Mouse (Mus musculus): ENCODE measurements at regions not wholly inside any gene's neighbourhood (a gene's known extent, or its start where the extent isn't known, plus 50 kb on each side); places are given as distances from the start of the nearest gene placed in this dataset.

DNA sequence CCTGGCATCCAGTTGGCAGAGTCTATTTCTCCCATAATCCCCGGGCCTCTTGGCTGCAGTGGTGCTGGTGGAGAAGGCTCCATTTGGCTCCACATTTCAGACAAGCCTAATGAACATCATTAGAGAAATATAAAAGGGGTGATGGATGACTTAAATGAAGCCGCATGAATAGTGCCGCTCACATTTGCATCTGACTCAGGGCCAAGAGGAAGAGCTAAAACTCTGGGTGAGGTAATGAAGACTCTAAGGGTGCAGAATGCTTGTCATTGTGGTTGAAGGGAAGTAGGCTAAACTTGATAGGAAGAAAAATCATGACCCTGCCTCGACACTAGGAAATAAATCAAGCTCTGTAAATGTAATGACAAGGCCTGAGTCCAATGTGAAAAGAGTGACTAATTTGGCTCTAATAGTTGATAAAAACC, 298.3 kb upstream of the Gm21798 start:
- no peak for DNase-seq (ENCODE audit: low read depth, low spot score)

DNA sequence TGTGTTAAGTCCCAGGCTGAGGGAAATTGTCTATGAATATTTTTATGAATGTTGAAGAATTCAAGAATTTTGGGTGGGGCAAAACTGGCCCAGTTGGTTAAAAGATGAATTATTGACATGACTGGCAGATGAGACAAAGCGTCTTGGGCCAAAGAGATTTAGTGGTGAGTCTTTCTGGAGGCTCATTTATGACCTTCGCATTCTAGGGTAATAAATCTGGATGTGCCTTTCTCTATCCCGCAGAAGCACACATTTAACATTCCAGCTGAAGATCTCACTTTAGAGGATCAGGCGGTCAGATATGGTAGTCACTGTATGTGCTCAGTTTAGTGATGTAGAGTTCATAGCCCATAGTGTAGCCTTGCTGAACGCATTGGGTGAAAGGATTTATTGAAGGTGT, 296.9 kb upstream of the Gm21798 start:
- no peak for DNase-seq (ENCODE audit: low read depth, low spot score)

DNA sequence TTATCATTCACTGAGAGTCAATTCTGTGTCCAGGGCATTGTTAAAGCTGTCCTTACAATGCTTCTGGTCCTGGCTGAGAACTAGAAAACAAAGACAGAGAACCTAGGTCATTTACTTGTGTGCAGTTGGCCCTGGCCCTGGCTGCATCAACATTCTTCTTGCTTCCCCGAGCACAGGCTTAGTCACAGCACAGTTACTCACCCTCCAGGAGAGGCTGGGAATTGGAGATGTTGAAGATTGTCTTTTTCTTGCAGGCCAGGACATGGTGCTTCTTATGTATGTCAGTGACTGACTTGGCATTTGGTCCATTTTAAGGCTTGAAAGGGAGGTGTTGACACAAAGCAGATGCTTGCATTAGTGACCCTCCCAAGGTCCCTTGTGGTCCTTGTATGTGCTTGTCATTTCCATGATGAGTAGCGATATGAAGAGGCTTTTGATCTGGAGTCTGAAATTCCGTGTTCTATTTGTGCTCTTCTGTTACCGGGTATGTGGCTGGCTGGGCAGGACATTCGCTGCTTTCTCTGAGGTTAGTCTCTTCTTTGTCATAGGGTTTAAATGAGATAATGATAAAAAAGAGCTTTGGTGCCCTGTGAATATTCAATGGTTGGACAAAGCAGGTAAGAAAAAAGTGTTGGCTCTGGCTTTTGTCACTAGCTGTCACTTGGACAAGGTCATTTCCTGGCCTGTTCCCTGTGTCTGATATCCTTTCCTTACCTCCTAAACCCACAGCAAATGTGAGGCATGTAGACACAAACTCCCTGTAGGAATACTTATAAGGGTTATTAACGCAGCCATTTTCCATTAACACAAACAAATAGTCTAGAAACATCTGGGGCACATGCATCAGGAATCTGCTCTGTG, 285.0 kb upstream of the Gm21798 start:
- no peak for DNase-seq (ENCODE audit: low read depth, low spot score)

DNA sequence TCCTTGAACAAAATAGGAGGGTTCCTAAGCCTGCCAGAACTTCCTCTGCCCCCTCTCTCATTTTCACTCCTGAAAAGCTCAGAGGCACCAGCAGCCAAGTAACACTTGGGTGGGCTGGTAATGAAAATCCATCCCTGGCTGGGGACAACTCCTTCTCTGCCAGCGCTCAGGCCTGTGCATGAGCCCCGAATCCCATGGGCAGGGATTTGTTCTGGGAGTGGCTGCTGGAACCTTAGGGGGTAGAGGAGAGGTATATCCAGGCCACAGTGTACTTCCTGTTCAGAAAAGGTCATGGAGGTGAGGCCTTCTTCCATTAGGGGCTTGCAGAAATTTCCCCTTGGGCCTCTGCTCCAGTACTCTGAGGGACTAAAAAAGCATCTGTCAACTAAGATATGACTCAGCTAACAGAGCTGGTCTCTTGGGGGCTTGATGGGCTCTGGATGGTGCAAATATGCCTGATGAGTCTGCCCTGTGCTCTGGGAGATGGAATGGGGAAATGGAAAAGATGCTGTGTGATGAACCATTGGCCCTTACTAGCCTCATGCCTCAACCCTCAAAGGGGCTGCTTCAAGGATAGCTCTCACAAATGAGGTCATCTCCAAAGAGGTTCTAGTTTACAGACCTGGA, 284.2 kb upstream of the Gm21798 start:
- no peak for DNase-seq (ENCODE audit: low read depth, low spot score)

DNA sequence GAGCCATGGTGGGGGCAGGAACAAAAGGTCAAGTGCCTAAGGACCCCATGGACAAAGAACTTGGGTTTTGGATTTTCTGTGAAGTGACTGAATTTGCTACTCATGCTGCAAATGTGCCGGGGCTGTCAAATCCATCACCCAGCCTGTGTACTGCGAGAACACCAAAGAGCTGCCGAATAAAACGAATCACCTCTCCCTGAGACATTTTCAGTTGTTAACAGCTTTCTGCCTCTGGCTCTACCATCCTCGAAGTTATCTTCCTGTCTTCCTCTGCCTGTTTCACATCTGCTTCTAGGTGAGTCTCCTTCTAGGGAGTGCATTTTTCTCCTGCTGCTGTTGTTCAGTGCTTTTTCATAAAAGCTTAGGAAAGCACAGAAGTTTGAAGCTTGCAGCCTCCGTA, 283.3 kb upstream of the Gm21798 start:
- no peak for DNase-seq (ENCODE audit: low read depth, low spot score)

DNA sequence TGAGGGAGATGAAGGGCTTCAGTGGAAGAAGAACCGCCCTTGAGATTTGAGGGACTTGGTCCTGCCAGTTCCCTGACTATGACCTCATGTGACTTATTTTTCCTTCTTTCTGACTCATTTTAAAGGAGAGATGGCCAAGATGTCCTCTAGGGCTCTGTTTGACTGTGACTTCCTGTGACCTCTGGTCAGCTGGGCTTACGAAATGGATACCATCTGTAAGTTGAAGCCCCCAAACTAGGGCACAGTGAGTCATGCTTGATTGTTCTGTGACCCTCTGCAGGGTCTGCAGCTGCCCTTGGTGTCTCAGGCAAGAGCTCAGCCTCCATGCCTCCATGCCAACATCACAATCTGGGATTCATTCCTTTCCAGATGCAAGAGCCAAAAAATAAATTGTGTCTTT, 282.3 kb upstream of the Gm21798 start:
- DNase-seq (ENCODE audit: low read depth, low spot score): no peak

DNA sequence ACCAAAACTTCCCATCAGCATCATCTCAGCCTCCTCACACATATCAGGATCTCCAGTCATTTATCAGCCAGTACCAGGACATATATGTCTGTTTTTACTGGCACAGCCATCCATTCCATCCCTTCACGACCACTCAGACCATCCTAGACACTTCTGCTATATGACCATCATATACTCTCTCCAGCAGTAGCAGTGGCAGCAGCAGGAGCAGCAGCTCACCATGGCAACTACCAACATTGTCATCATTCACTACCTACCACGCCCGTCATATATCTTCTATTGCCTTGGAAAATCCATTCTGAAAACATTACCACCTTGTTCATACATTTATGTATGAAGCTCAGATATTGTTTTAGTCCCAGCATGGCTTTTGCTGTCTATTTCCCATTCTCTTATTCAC, 276.1 kb upstream of the Gm21798 start:
- no peak for DNase-seq (ENCODE audit: low read depth, low spot score)

DNA sequence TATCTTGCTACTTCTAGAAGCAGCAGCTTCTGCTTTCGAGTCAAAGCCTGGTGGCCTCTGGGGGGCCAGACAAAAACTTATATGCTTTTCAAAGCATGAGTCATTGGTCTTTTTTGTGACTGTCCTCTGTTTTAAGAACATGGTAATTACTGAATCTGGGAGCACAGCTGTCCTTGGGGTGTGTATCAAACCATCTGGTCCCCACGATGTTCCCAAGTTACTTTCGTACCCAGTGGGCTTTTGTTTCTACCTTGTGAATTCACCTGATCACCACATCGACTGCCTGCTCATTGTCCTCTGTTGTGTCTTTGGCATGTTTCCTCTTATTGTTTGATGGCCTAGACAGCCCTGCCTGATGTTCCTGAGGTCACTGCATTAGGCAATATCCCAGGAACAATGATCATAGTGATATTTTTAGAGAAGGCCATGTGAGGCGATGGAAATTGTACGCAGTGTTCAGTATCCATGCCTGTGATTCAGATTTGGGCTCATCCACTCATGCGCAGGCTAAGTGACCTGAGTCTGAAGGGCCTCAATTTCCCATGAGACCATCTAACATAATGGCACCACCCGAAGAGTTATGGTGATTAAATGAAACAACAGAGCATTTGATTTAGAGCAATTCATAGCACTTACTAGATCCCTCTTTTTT, 275.1 kb upstream of the Gm21798 start:
- no peak for DNase-seq (ENCODE audit: low read depth, low spot score)

DNA sequence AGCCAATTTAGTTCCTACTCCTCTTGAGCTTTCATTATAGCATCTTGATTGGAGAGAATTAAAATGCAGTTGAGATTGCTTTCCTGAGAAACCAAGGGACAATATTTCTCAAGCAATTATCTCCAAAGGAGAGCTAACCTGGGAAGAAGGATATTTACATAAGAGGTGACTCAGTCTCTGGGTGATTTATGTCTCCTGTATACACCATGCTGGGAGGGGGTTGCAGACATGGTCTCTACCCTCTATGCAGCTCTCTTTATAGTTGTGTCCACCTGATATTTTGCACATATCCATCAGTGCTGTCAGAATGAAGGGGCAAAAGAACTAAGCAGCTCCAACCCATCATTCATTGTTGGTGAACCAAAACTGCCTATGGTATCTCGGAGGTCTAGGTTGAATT, 274.6 kb upstream of the Gm21798 start:
- no peak for DNase-seq (ENCODE audit: low read depth, low spot score)

DNA sequence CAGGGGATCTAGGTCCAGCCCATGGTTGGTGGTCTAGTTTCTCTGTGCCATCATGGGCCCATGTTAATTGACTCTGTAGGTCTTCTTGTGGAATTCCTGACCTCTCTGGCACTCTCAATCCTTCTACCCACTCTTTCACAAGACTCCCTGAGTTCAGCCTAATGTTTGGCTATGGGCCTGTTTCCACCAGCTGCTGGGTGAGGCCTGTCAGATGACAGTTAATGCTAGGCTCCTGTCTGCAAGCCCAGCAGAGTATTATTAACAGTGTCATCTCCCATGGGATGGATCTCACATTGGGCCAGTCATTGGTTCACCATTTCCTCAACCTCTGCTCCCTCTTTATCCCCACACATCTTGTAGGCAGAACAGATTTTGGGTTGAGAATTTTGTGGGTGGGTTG, 271.5 kb upstream of the Gm21798 start:
- no peak for DNase-seq (ENCODE audit: low read depth, low spot score)

DNA sequence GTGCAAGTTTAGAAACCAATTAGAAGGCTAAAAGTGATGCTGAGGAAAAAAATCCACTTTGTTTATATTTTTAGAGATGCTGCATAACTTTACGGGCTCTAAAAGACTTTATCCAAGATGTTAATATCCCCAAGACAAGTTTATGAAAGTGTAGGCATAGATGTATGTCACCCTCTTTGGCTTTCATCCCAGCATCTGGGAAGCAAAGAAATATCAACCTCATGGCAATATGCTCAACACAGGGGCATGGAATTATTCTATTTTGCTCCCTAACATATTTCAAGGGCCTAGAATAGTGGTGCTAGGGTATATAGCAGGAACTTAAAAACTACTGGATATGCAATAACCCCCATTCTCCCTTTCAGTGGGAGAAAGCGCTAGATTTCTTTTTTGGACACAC, 260.0 kb upstream of the Gm21798 start:
- DNase-seq (ENCODE audit: low read depth, low spot score): no peak

DNA sequence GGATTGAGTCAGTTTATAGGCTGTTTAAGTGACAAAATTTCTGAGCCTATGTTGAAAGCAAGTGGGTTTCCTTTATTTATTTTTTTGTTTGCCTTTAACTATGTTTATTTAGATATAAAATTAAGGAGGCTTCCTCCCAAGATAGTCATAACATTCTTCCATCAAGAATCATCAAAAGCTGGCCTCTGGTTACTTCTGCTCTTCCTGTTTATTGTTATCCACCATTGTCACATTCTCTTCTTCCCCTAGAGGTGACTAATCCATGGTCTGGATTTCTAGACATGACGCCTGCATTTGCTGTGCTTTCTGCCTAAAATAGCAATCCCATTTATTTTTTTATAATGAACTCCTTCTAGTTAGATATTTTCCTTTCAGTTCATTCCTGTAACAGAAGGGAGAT, 259.3 kb upstream of the Gm21798 start:
- no peak for DNase-seq (ENCODE audit: low read depth, low spot score)

DNA sequence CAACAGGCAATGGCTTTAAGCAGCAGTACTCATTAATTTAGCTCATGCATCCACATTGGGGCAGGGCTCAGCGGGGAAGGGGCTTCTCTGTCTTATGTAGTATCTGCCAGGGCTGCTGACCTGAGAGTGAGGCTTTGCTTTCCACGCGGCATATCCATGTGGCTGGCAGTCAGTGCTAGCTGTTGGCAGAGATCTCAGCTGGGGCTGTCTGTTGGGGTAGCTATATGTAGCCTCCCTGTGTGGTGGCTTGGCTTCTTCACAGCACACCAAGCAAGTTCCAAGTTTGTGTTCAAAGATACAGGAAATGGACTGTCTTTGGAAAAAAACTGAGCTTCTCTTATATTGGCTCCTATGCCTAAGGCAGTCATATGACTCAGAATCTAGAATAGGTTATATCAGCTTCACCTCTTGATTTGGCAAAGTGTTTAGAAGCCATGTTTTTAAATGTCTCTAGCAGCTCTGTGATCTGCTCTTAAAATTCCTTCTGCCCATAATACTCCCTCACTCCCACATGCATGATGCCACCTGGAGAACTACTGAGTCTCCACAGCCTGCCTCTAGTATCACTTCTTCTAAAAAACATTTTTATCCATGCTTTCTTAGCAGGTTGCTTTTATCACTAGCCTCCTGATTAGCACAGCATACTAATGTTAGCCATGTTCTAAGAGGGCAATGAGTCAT, 254.9 kb upstream of the Gm21798 start:
- DNase-seq (ENCODE audit: low read depth, low spot score): peak; percentile 85

DNA sequence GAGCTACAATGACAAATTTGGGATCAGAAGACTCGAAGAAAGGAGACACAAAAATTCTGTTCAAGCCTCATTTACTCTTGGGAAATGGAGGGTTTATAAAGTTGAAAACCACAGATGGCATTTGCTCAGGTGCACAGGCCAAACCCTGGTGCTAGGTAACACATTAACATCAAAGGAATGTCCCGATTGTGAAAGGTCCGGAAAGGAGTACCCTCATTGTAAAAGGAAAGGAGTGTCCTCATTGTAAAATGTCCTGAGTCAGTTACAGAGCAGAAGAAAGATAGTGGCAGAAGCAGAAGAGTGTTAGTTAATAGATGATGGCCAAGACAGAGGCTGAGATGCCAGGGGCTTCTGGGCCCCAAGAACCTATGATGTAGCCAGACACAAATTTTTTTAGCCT, 252.8 kb upstream of the Gm21798 start:
- no peak for DNase-seq (ENCODE audit: low read depth, low spot score)

DNA sequence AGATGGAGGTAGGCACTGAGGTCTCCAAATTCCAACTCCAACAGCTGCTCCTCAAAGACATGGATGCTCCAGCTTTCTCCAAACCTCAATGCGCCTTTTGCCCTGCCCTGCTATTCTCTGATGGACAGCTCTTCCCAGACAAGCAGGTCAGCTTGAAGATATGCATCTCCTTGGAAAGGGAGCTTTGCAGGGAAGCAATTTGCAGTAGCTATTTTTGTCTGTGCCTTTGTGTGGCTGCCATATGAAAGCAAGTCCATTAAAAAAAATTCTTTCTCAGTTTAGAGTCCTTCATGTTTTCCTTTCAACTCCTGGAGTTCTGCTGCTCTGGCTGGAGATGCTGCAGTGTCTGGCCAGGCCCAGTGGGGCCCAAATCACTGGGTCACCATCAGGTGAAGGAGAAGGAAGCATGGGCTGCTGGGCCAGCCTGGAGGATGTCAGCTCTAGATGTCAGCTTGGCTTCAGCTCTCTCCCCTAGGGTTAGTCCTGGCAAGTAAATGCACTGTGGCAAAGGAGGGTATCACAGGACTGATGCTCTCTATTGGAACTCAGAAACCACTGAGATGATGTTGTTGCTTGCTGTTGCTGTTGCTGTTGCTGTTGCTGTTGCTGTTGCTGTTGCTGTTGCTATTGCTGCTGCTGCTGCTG, 240.5 kb upstream of the Gm21798 start:
- DNase-seq (ENCODE audit: low read depth, low spot score): no peak

DNA sequence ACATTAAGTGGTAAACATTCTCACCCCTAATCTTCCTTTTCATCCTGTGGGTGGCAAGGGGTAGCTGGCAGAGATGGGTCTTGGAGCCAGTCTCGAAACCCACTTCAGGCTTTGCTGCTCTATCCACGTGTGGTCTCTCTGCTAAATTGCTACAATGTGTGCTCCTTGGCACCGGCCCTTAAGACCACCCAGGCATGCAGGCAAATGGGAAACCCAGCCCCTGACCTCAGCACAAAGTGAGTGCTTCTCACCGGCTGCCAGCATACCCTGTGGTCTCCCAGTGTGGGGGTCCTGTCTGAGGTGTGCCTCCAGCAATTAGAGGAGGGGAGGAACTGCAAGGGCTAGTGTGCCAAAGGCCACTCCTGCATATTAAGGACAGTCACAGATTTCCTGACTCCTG, 238.5 kb upstream of the Gm21798 start:
- DNase-seq (ENCODE audit: low read depth, low spot score): no peak

DNA sequence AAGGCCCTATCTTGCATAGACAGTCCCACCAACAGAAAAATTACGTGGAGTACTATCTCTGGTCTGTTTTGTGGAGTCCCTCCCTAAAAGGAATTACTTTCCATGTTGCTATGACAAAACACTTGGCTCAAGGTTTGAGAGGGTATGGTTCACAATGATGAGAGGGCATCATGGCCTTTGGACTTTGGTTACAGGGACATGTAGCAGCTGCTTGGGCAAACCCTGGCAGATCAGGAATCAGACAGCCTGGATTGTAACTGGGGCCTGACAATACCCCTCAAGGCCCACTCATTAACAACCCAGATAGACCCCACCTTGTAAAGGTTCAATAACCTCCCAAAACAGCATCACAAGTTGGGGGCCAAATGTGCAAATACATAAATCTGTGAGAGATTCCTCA, 237.0 kb upstream of the Gm21798 start:
- DNase-seq (ENCODE audit: low read depth, low spot score): no peak

DNA sequence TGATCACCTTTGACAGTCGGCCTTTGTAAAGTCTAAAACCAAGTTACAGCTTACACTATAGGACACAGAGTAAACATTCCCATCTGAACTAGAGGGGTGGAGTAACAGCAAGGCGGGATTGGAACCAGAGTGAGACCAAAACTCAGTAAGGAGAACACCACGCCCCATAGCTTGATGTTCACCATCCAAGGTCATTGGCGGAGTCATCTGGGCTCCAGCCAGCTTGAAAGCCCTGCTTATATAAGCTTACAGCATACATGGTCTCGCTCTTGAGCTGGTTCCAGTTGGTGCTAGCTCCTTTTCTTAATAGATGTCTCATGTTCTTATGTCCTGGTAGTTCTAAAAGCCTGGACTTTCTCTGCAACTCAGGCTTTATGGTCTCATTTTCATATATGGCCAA, 236.4 kb upstream of the Gm21798 start:
- no peak for DNase-seq (ENCODE audit: low read depth, low spot score)

DNA sequence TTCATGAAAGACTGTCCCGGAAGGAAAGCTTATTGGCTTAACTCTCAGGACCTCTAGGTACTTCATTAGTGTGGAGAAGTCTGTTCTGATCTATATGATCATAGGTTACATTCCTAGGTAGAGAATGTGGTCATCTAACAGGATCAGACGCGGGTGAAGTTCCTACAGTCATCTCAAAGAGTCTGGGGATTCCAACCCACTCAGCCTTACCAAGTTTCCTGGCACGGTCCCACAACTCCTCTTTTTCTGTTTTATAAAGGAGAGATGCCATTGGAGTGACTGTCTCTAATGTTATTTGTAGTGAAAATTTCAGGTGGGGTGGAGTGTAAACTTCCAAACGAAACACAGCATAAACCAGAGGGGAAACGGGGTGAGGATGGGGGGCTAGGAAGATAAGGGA, 233.4 kb upstream of the Gm21798 start:
- DNase-seq (ENCODE audit: low read depth, low spot score): no peak

DNA sequence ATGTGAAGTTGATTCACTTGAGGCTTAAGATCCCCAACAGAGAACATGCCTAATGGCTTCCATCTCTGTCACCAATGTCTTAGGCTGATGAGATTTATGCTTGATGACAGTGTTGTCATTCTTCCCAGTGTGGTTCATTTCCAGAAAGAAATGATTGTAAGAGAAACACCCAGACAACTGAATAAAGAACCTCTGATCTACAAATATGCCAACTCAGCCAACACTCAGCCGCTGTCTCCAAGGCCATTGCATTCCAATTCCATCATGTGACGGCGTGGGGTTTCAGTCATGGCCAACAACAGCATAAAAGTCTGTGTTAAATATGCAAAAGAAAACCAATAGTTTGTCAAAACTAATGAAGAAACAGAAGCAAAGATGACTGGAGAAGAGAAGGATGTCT, 230.7 kb upstream of the Gm21798 start:
- no peak for DNase-seq (ENCODE audit: low read depth, low spot score)

DNA sequence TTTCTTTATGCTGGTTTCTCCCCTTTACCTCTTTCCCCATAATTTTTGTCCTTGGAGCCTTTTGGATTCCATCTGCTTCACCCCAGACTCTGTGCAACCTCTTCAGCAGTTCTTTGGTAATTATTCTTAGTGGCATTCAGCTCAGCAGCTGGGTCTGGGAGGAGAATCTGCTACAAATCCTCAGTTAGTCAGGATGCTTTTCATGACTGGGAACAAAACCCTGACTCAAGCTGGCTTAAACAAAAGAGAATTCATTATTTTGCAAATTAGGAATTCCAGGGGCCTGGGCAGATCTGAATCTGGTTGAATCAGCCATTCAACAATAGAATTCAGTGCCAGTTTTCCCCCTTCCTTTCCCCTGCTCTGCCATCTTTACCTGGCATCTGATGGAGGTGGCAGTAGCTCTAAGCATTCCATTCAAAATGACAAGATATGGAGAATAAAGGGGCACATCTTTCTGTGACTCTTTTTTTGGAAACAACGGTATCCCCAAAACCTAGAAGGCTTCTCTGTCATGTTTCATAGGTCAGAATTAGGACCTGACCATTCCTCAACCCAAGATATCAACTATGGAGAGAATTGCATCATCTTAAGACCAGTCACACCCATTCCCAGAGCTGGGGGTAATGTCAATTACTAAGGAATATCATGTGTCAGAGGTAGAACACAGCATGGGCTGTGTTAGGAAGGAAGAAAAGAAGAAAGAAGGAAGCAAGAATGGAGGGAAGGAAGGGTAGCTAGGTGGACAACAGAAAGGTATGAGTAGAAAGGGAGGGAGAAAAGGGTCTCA, 227.2 kb upstream of the Gm21798 start:
- DNase-seq (ENCODE audit: low read depth, low spot score): peak; percentile 43
